Mouse (Mus musculus) E14TG2a.4 (cell line): ENCODE data around the gene Slc12a6.

Experiments used
- H3K27me3 ChIP-seq: 2 replicates; pipeline ENCODE4 v1.6.1; 2014; ENCODE audit warnings: low read length, control low read depth; ENCODE audit not compliant: insufficient read depth
- H3K36me3 ChIP-seq: 2 replicates; pipeline ENCODE4 v1.6.1; 2014; ENCODE audit warnings: low read length, control low read depth; ENCODE audit not compliant: insufficient read depth
- H3K4me1 ChIP-seq: replicated peaks from 2 replicates; pipeline ENCODE4 v1.6.1; 2014; ENCODE audit warnings: low read depth, low read length, control low read depth
- H3K4me3 ChIP-seq: replicated peaks from 2 replicates; pipeline ENCODE4 v1.5.1; 2014; ENCODE audit warnings: mild to moderate bottlenecking, low read length
- H3K9me3 ChIP-seq: 2 replicates; pipeline ENCODE4 v1.6.1; 2014; ENCODE audit warnings: low read length, control low read depth
- CTCF ChIP-seq: conservative IDR thresholded peaks from 2 replicates; pipeline ENCODE4 v1.5.1; 2014; ENCODE audit warnings: low read length
- NANOG ChIP-seq: IDR thresholded peaks from 2 replicates; pipeline ENCODE4 v1.6.1; 2014; ENCODE audit warnings: borderline replicate concordance, low read length, mixed read lengths
- POU5F1 ChIP-seq: IDR thresholded peaks from 2 replicates; pipeline ENCODE4 v1.6.1; 2014; ENCODE audit warnings: low read length, borderline replicate concordance

Gene Slc12a6

GRCm38 (mm10) chr2:112287059-112287458 lies 21.4 kb downstream of the Slc12a6 start:
- Histone ChIP-seq H3K27me3 (no peaks in the 10 kb centered on the region), H3K36me3 (no peaks in the 10 kb centered on the region), H3K4me3 (no peak overlapping the region), H3K9me3 (no peaks in the 10 kb centered on the region), H3K4me1 (peaks cover 27% of the 10 kb centered on the region)
- TF ChIP-seq CTCF, result no peak

GRCm38 (mm10) chr2:112289507-112289906 lies 23.9 kb downstream of the Slc12a6 start:
- no peaks in the 10 kb centered on the region; the same call in 1 of the 2 replicates for H3K36me3 ChIP-seq
- H3K27me3 ChIP-seq, result no peaks in the 10 kb centered on the region
- no peak for TF ChIP-seq CTCF
- TF ChIP-seq POU5F1, result no peak
- TF ChIP-seq NANOG, result no peak
- H3K4me1 ChIP-seq, result peaks cover 17% of the 10 kb centered on the region; the same call in 1 of the 2 replicates
- H3K4me3 ChIP-seq, result no peak overlapping the region
- H3K9me3 ChIP-seq, result no peaks in the 10 kb centered on the region

GRCm38 (mm10) chr2:112292823-112293222 lies 27.2 kb downstream of the Slc12a6 start:
- Histone ChIP-seq H3K27me3 (no peaks in the 10 kb centered on the region), H3K4me3 (no peak overlapping the region), H3K4me1 (peaks cover 6% of the 10 kb centered on the region; the same call in 1 of the 2 replicates), H3K9me3 (no peaks in the 10 kb centered on the region), H3K36me3 (no peaks in the 10 kb centered on the region; the same call in 1 of the 2 replicates)
- no peak for TF ChIP-seq CTCF
- TF ChIP-seq NANOG, result no peak

GRCm38 (mm10) chr2:112296211-112296610 lies 30.6 kb downstream of the Slc12a6 start:
- no peaks in the 10 kb centered on the region for H3K4me1 ChIP-seq
- H3K27me3 ChIP-seq, result no peaks in the 10 kb centered on the region
- no peaks in the 10 kb centered on the region; the same call in 1 of the 2 replicates for H3K36me3 ChIP-seq
- no peak overlapping the region for H3K4me3 ChIP-seq
- no peaks in the 10 kb centered on the region for H3K9me3 ChIP-seq
- TF ChIP-seq CTCF (no peak), NANOG (no peak), POU5F1 (no peak)

- Histone ChIP-seq H3K27me3 (no peaks in the 10 kb centered on the region), H3K4me3 (no peak overlapping the region), H3K36me3 (no peaks in the 10 kb centered on the region; the same call in 1 of the 2 replicates), H3K4me1 (no peaks in the 10 kb centered on the region), H3K9me3 (no peaks in the 10 kb centered on the region)
- TF ChIP-seq POU5F1 (no peak), NANOG (no peak), CTCF (no peak)
Measured at GRCm38 (mm10) chr2:112298221-112298620, 32.6 kb downstream of the Slc12a6 start.

- H3K4me3 ChIP-seq, result no peak overlapping the region
- no peaks in the 10 kb centered on the region for H3K36me3 ChIP-seq
- no peaks in the 10 kb centered on the region for H3K4me1 ChIP-seq
- no peaks in the 10 kb centered on the region for H3K27me3 ChIP-seq
- no peaks in the 10 kb centered on the region for H3K9me3 ChIP-seq
- no peak for TF ChIP-seq POU5F1
Measured at GRCm38 (mm10) chr2:112308671-112309070, 43.0 kb downstream of the Slc12a6 start.

GRCm38 (mm10) chr2:112309161-112309600 lies 43.6 kb downstream of the Slc12a6 start:
- Histone ChIP-seq H3K27me3 (no peaks in the 10 kb centered on the region), H3K36me3 (no peaks in the 10 kb centered on the region), H3K4me1 (no peaks in the 10 kb centered on the region), H3K9me3 (no peaks in the 10 kb centered on the region), H3K4me3 (no peak overlapping the region)
- TF ChIP-seq CTCF (no peak), NANOG (no peak), POU5F1 (no peak)

GRCm38 (mm10) chr2:112315638-112316037 lies 50.0 kb downstream of the Slc12a6 start:
- no peaks in the 10 kb centered on the region for H3K27me3 ChIP-seq
- TF ChIP-seq CTCF (no peak), NANOG (no peak), POU5F1 (no peak)

GRCm38 (mm10) chr2:112318227-112318626 lies 52.6 kb downstream of the Slc12a6 start:
- Histone ChIP-seq H3K4me1 (no peaks in the 10 kb centered on the region), H3K9me3 (no peaks in the 10 kb centered on the region)
- TF ChIP-seq POU5F1 (no peak), CTCF (no peak), NANOG (no peak)

More at GRCm38 (mm10) chr2:112315638-112316037, 50.0 kb downstream of the Slc12a6 start:
- no peaks in the 10 kb centered on the region for H3K36me3 ChIP-seq
- H3K4me1 ChIP-seq, result no peaks in the 10 kb centered on the region
- H3K9me3 ChIP-seq, result no peaks in the 10 kb centered on the region
- H3K4me3 ChIP-seq, result no peak overlapping the region

More at GRCm38 (mm10) chr2:112318227-112318626, 52.6 kb downstream of the Slc12a6 start:
- no peaks in the 10 kb centered on the region for H3K36me3 ChIP-seq
- H3K4me3 ChIP-seq, result no peak overlapping the region
- H3K27me3 ChIP-seq, result no peaks in the 10 kb centered on the region
